Mouse (Mus musculus) megakaryocyte, embryonic 14.5 days (primary cell): ENCODE measurements around the gene Scfd2. TPM values are rescaled to one million over a fixed set of nuclear protein-coding genes. Genes with fewer than 3 reads are reported as not detected.
A peak's percentile ranks its signal among the peaks of the same experiment; 100 is the strongest.

ENCODE experiments used
- H3K27me3 ChIP-seq: replicated peaks from 2 replicates; pipeline ENCODE3; 2012; ENCODE audit warnings: inconsistent platforms
- H3K36me3 ChIP-seq: replicated peaks from 2 replicates; pipeline ENCODE3; 2012; ENCODE audit warnings: low read length, inconsistent platforms, mixed read lengths
- H3K4me1 ChIP-seq: 2 replicates; pipeline ENCODE4 v1.6.1; 2012; ENCODE audit warnings: inconsistent platforms
- H3K4me3 ChIP-seq: replicated peaks from 2 replicates; pipeline ENCODE3; 2012; ENCODE audit warnings: moderate library complexity, mild to moderate bottlenecking, inconsistent platforms
- H3K9me3 ChIP-seq: 2 replicates; pipeline ENCODE4 v1.6.1; 2012; ENCODE audit warnings: inconsistent platforms
- FLI1 ChIP-seq: IDR thresholded peaks from 2 replicates; pipeline ENCODE4 v1.6.1; 2012; ENCODE audit warnings: low read length, inconsistent platforms, mixed read lengths
- GATA1 ChIP-seq: IDR thresholded peaks from 3 replicates; pipeline ENCODE4 v1.6.1; 2012; ENCODE audit warnings: mixed read lengths, low read length, inconsistent platforms, borderline replicate concordance
- polyA plus RNA-seq: library from polyadenylated mRNA; stranded (reverse); fragments of >175 nt; gene quantifications from 2 replicates; pipeline ENCODE4 v1.2.3, GENCODE M21; 2012; ENCODE audit warnings: low replicate concordance; ENCODE audit not compliant: insufficient read depth

The Scfd2 gene
- polyA plus RNA-seq, 1 experiment: 2.5 TPM

GRCm38 (mm10) chr5:74195614-74196306 is 335.8 kb downstream of the Scfd2 start:
- Histone ChIP-seq H3K4me3 (peak overlapping the region; percentile 96), H3K9me3 (no peaks in the 10 kb centered on the region), H3K27me3 (peaks cover 55% of the 10 kb centered on the region), H3K36me3 (peaks cover 15% of the 10 kb centered on the region), H3K4me1 (peaks cover 62% of the 10 kb centered on the region)
- TF ChIP-seq GATA1 (no peak), FLI1 (no peak)

- H3K36me3 ChIP-seq: peaks cover 15% of the 10 kb centered on the region
- TF ChIP-seq FLI1: no peak
- TF ChIP-seq GATA1: no peak
- peak within 1 kb of the TSS; percentile 96 for H3K4me3 ChIP-seq
- peaks cover 54% of the 10 kb centered on the region for H3K4me1 ChIP-seq
- H3K9me3 ChIP-seq: no peaks in the 10 kb centered on the region
- H3K27me3 ChIP-seq: peaks cover 62% of the 10 kb centered on the region
Measured at GRCm38 (mm10) chr5:74194841-74195613, 336.5 kb downstream of the Scfd2 start, which contains the start of gene Rasl11b. Rasl11b (plus strand) TSS chr5:74195286.

GRCm38 (mm10) chr5:74194027-74194840 is 337.3 kb downstream of the Scfd2 start:
- TF ChIP-seq FLI1: no peak
- no peak for TF ChIP-seq GATA1
- no peaks in the 10 kb centered on the region for H3K9me3 ChIP-seq
- peaks cover 69% of the 10 kb centered on the region for H3K27me3 ChIP-seq
- H3K4me1 ChIP-seq: peaks cover 52% of the 10 kb centered on the region
- H3K4me3 ChIP-seq: peak overlapping the region; percentile 96
- peaks cover 15% of the 10 kb centered on the region for H3K36me3 ChIP-seq

- TF ChIP-seq FLI1 (no peak), GATA1 (no peak)
- Histone ChIP-seq H3K9me3 (no peaks in the 10 kb centered on the region), H3K36me3 (peaks cover 11% of the 10 kb centered on the region), H3K4me1 (peaks cover 52% of the 10 kb centered on the region), H3K27me3 (peaks cover 75% of the 10 kb centered on the region), H3K4me3 (no peak overlapping the region)
Measured at GRCm38 (mm10) chr5:74193626-74194025, 337.9 kb downstream of the Scfd2 start.

GRCm38 (mm10) chr5:74193008-74193407 is 338.6 kb downstream of the Scfd2 start:
- peaks cover 50% of the 10 kb centered on the region for H3K4me1 ChIP-seq
- H3K4me3 ChIP-seq: no peak overlapping the region
- TF ChIP-seq FLI1 (no peak), GATA1 (no peak)
- no peaks in the 10 kb centered on the region for H3K9me3 ChIP-seq
- peaks cover 5% of the 10 kb centered on the region for H3K36me3 ChIP-seq
- H3K27me3 ChIP-seq: peaks cover 74% of the 10 kb centered on the region

- TF ChIP-seq FLI1 (no peak), GATA1 (no peak)
- H3K9me3 ChIP-seq: no peaks in the 10 kb centered on the region
- no peaks in the 10 kb centered on the region for H3K36me3 ChIP-seq
- no peak overlapping the region for H3K4me3 ChIP-seq
- H3K27me3 ChIP-seq: peaks cover 79% of the 10 kb centered on the region
- peaks cover 35% of the 10 kb centered on the region for H3K4me1 ChIP-seq
Measured at GRCm38 (mm10) chr5:74190911-74191310, 340.6 kb downstream of the Scfd2 start.

GRCm38 (mm10) chr5:74190161-74190491 is 341.4 kb downstream of the Scfd2 start:
- H3K4me3 ChIP-seq: no peak overlapping the region
- H3K36me3 ChIP-seq: no peaks in the 10 kb centered on the region
- no peaks in the 10 kb centered on the region for H3K9me3 ChIP-seq
- H3K27me3 ChIP-seq: peaks cover 78% of the 10 kb centered on the region
- peaks cover 27% of the 10 kb centered on the region for H3K4me1 ChIP-seq
- TF ChIP-seq FLI1: no peak
- no peak for TF ChIP-seq GATA1

GRCm38 (mm10) chr5:74189484-74190160 is 341.9 kb downstream of the Scfd2 start:
- Histone ChIP-seq H3K27me3 (peaks cover 77% of the 10 kb centered on the region), H3K4me1 (peaks cover 25% of the 10 kb centered on the region), H3K4me3 (no peak overlapping the region), H3K36me3 (no peaks in the 10 kb centered on the region), H3K9me3 (no peaks in the 10 kb centered on the region)
- no peak for TF ChIP-seq FLI1
- TF ChIP-seq GATA1: no peak

- no peaks in the 10 kb centered on the region for H3K9me3 ChIP-seq
- peaks cover 25% of the 10 kb centered on the region for H3K4me1 ChIP-seq
- TF ChIP-seq FLI1 (no peak), GATA1 (no peak)
- H3K4me3 ChIP-seq: no peak overlapping the region
- peaks cover 76% of the 10 kb centered on the region for H3K27me3 ChIP-seq
- no peaks in the 10 kb centered on the region for H3K36me3 ChIP-seq
Measured at GRCm38 (mm10) chr5:74188886-74189285, 342.7 kb downstream of the Scfd2 start.
